Mouse (Mus musculus) layer of hippocampus, adult 9-10 months (tissue): Measurements from ENCODE around the gene Cbx4.

Source experiments
- DNase-seq: peaks from one replicate; pipeline ENCODE4 v3.0.0; 2022; ENCODE audit warnings: low spot score

Cbx4 gene

DNA sequence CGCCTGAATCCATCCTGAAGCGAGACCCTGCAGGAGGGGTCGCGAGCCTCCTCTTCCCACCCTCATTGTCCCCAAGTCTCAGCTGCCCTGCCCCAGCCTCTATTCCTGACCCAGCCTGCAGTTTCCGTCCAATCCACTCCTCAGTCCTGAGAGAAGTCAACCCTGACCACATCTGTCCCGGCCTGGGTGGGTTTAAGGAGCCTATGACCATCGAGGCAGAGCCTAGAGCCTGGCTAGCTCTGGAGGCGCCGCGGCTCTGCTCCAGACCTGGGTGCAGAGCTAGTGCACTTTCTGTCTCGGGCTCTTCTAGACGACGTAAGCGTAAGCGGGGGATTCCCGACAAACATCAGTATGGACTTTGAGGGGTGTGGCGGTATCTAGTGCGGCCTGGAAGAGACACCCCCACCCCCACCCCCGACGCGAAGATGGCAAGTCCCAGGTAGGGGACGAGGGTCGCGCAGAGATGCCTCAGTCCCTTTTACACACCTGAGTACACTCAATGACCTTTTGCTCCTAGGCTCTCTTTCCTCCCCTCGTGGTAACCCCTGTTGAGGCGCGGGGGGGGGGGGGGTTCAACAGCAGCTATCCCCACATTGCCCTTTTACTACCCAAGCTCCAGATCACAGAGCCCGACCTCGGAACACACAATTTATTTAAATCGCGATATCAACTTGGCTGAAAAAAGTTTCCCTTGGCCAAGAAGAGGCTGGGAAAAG is 44.1 kb downstream of the Cbx4 start:
- no peak for DNase-seq

DNA sequence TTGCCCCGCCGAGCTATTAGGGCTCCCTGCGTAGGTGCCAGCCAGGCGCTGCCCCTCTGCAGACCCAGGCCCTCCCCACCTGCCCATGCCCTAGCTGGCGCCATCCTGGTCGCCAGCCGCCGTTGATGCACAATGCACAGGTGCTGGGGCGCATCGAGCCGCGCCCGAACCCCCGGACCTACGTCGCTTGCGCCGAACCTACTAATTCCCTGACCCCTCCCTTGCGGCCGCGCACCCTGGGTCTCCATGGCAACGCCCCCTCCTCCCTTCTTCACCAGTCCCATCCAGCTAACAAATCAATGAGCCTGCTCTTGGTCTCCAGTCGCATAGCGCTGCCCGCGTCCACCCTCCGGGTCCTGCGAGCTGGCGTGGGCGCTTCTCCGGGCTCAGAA is 44.7 kb downstream of the Cbx4 start:
- DNase-seq = no peak

- peak; percentile 97 for DNase-seq
Observed at GRCm38 (mm10) chr11:119040600-119041324, 45.3 kb downstream of the Cbx4 start, which contains the start of gene Cbx8. TSS of gene Cbx8 (minus strand) at chr11:119040969.

- DNase-seq = no peak
Observed at GRCm38 (mm10) chr11:119039732-119040512, 46.1 kb downstream of the Cbx4 start.

DNA sequence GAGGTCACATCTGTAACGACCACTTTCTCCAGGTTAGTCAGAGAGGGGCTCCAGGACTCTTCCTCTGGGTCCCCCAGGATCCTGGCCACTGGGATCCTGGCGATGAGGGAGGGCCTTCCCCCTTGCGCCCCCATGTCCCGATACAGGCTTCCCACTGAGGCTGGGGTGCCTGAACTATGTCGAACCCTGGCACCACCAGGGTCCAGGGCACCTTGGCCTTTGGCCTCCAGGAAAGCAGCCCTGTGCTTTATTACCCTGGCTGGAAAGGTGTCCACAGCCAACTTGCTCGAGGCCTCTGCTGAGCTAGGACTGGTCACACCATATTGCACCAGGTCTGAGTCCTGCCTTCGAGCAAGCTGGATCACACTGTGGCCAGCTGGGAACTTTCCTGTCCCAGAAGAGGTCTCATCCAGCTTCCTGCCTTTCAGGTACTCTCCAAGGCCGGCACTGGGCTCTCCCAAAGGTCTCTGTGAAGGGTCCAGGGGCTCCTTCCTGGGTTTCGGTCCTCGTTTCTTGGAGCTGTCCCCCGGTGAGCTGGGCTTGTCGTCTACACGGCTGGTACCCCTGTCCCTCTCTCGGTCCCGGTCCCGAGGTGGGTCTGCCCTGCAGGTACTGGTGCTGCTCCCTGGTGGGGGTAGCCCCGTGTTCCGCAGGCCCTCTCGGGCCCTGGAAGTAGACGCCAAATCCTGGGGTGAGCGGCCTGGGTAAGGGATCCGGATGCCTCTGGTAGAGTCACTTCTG is 47.1 kb downstream of the Cbx4 start:
- DNase-seq = no peak

- DNase-seq = no peak
Observed at GRCm38 (mm10) chr11:119037780-119038401, 48.1 kb downstream of the Cbx4 start.

- no peak for DNase-seq
Observed at GRCm38 (mm10) chr11:119036934-119037779, 48.9 kb downstream of the Cbx4 start.

DNA sequence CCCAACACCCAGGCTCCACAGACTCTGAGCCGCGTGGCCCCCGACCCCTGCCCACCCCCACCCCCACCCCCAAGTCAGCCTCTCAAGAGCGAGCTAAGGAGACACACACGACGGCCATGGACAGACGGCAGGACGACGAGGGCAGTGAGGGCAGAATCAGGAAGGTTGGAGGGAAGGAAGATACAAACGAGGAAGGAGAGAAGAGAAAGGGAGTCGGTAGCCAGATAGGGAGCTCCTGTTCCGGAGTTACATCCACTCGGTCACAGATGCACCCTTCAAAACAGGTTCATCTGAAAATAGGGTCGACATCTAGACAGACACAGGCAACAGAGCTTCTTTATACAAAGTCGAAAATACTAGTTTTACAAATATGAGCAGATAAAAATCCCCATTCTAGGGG is 49.6 kb downstream of the Cbx4 start:
- no peak for DNase-seq

DNA sequence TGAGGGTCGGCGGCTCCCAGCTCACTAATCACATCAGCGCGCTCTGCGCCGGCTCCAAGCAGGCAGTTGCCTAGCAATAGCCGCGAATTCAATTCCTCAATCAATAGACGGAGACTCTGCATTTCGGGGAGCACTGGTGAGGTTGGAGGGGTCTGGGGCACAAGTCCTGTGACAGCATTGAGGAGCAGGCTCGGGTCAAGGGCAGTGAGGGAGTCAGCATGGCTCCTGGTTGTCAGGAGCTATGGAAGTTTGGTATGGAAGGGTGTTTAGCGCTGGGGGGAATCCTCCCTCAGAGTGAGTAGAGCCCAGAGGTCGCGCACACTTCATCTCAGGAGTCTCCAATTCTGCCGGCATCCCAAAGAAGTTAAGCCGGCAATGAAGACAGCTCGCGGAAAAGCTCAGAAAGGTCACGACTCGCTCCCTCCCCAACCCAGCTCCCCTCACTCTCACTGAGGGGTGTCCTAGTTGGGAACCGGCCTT is 50.3 kb downstream of the Cbx4 start:
- no peak for DNase-seq

- no peak for DNase-seq
Observed at GRCm38 (mm10) chr11:119035094-119035685, 50.8 kb downstream of the Cbx4 start.

DNA sequence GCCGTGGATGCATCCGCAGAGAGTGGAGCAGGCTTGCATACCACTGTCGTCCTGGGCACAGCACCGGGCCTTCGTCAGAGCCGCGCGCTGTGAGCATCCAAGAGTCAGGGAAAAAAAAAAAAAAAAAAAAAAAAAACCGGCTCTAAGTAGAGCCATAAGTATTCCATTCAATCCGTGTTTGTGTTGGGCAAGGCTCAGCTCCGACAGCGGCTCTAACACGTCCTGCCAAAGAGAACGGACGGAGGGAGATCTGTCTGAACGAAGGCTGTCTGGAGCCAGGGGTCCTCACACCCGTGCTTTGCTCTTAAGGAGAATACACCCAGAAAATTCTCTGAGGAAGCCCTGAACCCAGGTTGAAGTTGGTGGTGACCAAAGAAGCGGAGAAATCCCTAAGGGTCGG is 51.4 kb downstream of the Cbx4 start:
- no peak for DNase-seq

GRCm38 (mm10) chr11:119033874-119034558 is 52.0 kb downstream of the Cbx4 start:
- no peak for DNase-seq
